Mouse (Mus musculus) G1E-ER4 (cell line): ENCODE data around the gene Rgs6. TPM values are rescaled to one million over a fixed set of nuclear protein-coding genes. Genes with fewer than 3 reads are reported as not detected.

Experiments used
- GATA1 ChIP-seq: IDR thresholded peaks from one replicate; pipeline ENCODE4 v1.8.0; 2012; ENCODE audit warnings: low read length, inconsistent platforms
- polyA plus RNA-seq: library from polyadenylated mRNA; stranded (reverse); fragments of >175 nt; gene quantifications from 2 replicates; pipeline ENCODE4 v1.2.3, GENCODE M21; 2012

The Rgs6 gene
- polyA plus RNA-seq, 1 experiment: not detected

- TF ChIP-seq GATA1: no peak
These were observed 525.0 kb downstream of the Rgs6 start for GRCm38 (mm10) chr12:83112901-83113628.

DNA sequence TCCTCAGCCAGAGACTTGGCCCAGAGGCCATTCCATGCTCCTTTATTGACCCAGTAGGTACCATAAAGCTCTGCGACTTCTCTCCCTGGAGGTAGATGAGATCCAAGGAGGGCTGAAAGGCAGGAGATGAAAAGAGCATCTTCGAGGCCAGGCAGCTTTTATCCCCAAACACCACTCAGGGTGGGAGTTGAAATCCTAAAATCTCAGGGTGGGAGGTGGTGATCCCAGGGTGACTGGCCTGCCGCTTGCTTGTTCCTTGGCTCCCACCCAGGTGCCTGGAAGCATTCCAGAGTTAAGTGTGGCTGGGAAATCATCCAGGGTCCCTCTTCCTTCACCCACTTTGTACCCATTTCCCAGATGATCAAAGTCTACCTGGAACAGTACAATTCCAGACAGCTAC is 525.9 kb downstream of the Rgs6 start:
- TF ChIP-seq GATA1: no peak

GRCm38 (mm10) chr12:83114396-83115053 is 526.4 kb downstream of the Rgs6 start:
- TF ChIP-seq GATA1: no peak

DNA sequence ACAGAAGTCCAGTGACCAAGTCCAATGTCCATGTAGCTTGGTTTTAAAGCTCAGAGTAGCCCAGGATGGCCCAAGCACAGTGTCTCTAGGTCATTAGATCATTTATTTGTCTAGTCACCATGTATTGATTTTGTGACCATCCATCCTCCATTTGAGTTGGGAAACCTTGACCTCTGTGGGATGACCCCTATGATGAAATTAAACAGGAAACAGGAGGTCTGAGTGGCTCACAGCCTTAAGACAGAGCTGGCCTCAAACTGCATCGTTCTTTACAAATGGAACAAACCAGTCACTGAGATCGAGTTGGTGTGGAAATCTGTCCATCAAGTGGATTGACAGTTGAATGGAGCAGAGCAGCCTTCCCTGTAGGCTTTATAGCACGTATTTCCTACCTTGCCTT is 536.0 kb downstream of the Rgs6 start:
- TF ChIP-seq GATA1: no peak

DNA sequence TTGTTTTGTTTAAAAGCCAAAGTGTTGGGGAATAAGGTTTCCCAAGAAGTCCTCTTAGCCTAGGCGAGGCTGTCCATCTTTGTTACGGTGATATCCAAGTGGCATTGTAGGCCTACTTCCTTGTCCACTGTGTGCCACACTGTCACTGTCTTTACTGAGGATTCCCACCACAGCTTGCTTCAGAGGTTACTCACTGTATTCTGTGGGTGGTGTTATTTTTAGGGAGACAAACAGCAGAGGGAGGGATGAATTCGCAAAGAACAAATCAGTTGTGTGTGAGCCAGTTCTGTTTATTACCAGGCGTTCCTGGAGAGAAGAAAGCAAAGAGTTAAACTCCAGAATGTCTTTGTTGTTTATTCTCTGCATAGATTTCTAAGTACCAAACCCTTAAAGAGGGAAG is 537.2 kb downstream of the Rgs6 start:
- TF ChIP-seq GATA1: no peak

DNA sequence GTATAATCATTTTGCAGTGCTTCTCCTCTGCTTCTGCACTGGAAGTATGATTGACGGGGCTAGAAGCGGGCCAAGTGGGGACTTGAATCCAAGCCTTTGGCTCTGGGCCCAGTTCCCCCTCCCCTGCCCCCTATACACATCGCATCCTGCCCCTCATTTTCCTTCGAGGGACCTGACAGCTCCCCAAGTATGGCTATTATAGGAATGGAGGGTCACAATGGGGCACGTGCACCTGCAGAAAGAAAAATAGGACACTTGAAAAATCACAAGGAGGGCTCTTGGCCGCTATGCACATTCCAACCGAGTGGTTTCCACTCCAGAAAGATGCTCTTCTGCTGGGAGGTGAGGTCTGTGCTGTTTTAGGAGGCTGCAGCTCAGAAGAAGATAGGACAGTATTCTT is 538.8 kb downstream of the Rgs6 start:
- no peak for TF ChIP-seq GATA1

GRCm38 (mm10) chr12:83127955-83128354 is 539.9 kb downstream of the Rgs6 start:
- no peak for TF ChIP-seq GATA1

- no peak for TF ChIP-seq GATA1
These were observed 540.5 kb downstream of the Rgs6 start for GRCm38 (mm10) chr12:83128606-83129005.

DNA sequence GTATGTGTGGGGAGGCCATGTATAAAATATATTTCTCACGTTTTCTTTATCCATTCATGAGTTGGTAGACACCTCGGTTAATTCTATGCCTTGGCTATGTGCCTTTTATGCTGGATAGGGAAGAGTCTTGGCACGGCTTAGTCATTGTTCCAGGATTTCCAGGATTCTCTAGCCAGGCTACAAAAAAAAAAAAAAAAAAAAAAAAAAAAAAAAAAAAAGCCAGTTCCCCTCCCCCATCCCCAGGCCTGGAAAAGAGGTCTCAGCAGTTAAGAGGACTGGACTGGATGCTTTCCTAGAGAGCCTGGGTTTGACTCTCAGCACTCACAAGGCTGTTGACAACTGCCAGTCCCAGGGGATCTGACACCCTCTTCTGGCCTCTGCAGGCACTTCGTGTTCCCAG is 543.3 kb downstream of the Rgs6 start:
- TF ChIP-seq GATA1: no peak

- TF ChIP-seq GATA1: no peak
These were observed 545.7 kb downstream of the Rgs6 start for GRCm38 (mm10) chr12:83133827-83134226.

GRCm38 (mm10) chr12:83136031-83136430 is 547.9 kb downstream of the Rgs6 start:
- no peak for TF ChIP-seq GATA1

DNA sequence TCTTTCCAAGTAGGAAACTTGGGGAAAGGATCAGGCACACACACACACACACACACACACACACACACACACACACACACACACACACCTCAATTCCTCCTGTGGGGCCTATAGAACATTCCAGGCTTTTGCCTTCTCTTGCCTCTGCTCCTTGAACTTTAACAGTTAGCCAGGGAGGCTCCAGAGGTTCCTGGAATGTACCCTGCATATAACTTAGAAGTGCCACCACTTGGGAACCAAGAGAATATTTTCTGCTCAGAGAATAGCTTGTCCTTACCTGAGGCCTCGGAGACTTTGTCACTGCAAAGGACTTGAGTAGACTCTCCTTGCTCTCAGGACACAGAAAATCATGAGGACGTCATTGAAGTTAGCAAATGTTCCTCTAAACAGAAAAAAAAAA is 548.4 kb downstream of the Rgs6 start:
- no peak for TF ChIP-seq GATA1

DNA sequence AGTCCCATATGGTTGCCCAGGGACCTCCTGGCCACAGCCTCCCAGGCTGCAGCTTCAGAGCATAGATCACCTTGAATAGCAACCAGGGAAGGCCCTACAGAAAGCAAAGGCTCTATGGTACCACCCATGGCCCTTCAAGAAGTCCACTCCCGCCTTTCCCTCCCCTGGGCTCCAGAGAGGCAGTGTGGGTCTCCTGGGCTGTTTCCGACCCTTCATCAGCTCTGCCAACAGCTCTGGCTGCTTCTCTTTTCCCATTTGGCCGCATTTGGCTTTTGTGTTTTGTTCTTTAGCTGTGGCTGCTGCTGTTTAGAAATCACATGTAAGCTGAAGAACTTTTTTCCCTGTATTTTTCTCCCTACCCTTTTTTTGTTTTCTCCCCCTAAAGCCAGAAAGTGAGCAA is 548.9 kb downstream of the Rgs6 start:
- TF ChIP-seq GATA1: no peak

- TF ChIP-seq GATA1: no peak
These were observed 553.1 kb downstream of the Rgs6 start for GRCm38 (mm10) chr12:83141164-83141563.

DNA sequence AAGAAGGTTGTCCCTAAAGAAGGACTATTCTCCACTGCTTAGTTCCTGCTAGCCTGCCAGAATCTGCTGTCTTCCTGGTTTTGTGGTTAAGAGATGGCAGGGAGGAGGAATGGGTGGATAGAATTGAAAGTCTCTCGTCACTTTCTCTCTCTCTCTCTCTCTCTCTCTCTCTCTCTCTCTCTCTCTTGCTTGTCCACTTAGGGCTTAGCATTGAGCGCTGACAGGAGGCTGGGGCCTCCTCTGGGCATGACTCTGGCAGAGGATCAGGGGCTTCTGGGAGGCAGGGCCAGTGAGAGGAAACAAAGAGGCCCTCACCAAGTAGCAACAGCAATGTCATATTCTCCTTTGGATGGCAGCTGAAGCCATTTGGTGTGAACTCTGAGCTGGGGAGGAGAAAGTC is 554.4 kb downstream of the Rgs6 start:
- no peak for TF ChIP-seq GATA1

DNA sequence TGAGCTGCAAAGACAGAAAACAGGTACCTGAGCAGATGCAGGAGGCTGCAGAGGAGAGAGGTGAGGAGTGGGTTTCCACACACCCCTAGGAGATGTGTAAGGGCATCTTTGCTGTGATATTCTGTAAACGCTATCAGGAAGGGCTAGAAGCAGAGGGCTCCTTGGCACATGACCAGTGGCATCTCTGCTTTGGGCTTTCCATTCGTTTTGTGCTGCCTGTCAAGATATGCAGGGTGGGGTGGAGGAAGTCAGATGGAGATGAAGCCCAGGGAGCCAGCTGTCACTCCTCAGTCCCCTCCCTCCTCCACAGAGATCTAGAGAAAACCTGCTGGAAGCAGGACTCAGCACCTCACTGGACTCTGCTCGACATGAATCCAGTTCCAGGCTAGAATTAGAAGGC is 555.0 kb downstream of the Rgs6 start:
- TF ChIP-seq GATA1: no peak

- no peak for TF ChIP-seq GATA1
These were observed 555.5 kb downstream of the Rgs6 start for GRCm38 (mm10) chr12:83143574-83143973.

- no peak for TF ChIP-seq GATA1
These were observed 557.0 kb downstream of the Rgs6 start for GRCm38 (mm10) chr12:83145074-83145473.
